Mouse (Mus musculus) embryonic facial prominence, embryonic 11.5 days (tissue): ENCODE results near the gene Psmd4. TPM values are rescaled to one million over a fixed set of nuclear protein-coding genes. Genes with fewer than 3 reads are reported as not detected.
A peak's percentile ranks its signal among the peaks of the same experiment; 100 is the strongest.
"Not testable (repeated sequence)": the region's sequence is repeated elsewhere in the genome, so short reads cannot be mapped to it uniquely, and the experiment has no call there.

ENCODE experiments used
- ATAC-seq: fragments of 200-750 bp; cut with Nextera tagmentation; replicated peaks from 2 replicates; pipeline ENCODE4 v1.8.0; 2017; ENCODE audit warnings: low read depth; ENCODE audit not compliant: insufficient number of reproducible peaks, low FRiP score, low TSS enrichment
- DNase-seq: peaks from one replicate; pipeline ENCODE4 v3.0.0-alpha.2; 2015; ENCODE audit warnings: low spot score
- H3K27ac ChIP-seq: fragments of 300-500 bp; sonication (generic); replicated peaks from 2 replicates; pipeline ENCODE4 v1.5.1; 2014; ENCODE audit warnings: mild to moderate bottlenecking, low read depth, low read length, control low read depth
- H3K27me3 ChIP-seq: fragments of 300-500 bp; sonication (generic); 2 replicates; pipeline ENCODE4 v1.6.1; 2014; ENCODE audit warnings: mild to moderate bottlenecking, low read length, moderate library complexity, mixed read lengths; ENCODE audit not compliant: control insufficient read depth, insufficient read depth
- H3K36me3 ChIP-seq: fragments of 300-500 bp; sonication (generic); replicated peaks from 2 replicates; pipeline ENCODE4 v1.6.1; 2014; ENCODE audit warnings: low read depth, mild to moderate bottlenecking, low read length, moderate library complexity, mixed read lengths; ENCODE audit not compliant: control insufficient read depth, insufficient read depth
- H3K4me1 ChIP-seq: fragments of 300-500 bp; sonication (generic); 2 replicates; pipeline ENCODE4 v1.6.1; 2014; ENCODE audit warnings: low read length, mixed read lengths; ENCODE audit not compliant: control insufficient read depth, insufficient read depth
- H3K4me2 ChIP-seq: fragments of 300-500 bp; sonication (generic); 2 replicates; pipeline ENCODE4 v1.6.1; 2014; ENCODE audit warnings: low read depth, mild to moderate bottlenecking, control low read depth, low read length, moderate library complexity
- H3K4me3 ChIP-seq: fragments of 300-500 bp; sonication (generic); 2 replicates; pipeline ENCODE4 v1.5.1; 2014; ENCODE audit warnings: low read depth, low read length, control low read depth
- H3K9ac ChIP-seq: fragments of 300-500 bp; sonication (generic); replicated peaks from 2 replicates; pipeline ENCODE4 v1.6.1; 2014; ENCODE audit warnings: mild to moderate bottlenecking, control low read depth, low read length
- H3K9me3 ChIP-seq: fragments of 300-500 bp; sonication (generic); replicated peaks from 2 replicates; pipeline ENCODE4 v1.6.1; 2016; ENCODE audit warnings: mild to moderate bottlenecking, low read length, inconsistent platforms, mixed read lengths; ENCODE audit not compliant: control insufficient read depth
- WGBS: fragments of 180-500 bp; shearing (Covaris S2); extraction: QIAGEN DNeasy Blood & Tissue Kit; methylation state at CpG from one replicate; pipeline ENCODE4 v1.1.7; 2014; 5-methylcytosine and 5-hydroxymethylcytosine counted together
- polyA plus RNA-seq: library from polyadenylated mRNA; unstranded; fragments of >200 nt; fragmentation: Nextera tagmentation; extraction: Ambion mirVana; gene quantifications from 2 replicates; pipeline ENCODE4 v1.2.1, GENCODE M21; 2014

Psmd4 gene
- polyA plus RNA-seq, 1 experiment from 2014 or later, result 311 TPM

GRCm38 (mm10) chr3:95041625-95042024 lies 789 bp downstream of the Psmd4 start:
- H3K4me2 ChIP-seq, result peak overlapping the region; percentile 43
- no peak overlapping the region for H3K27ac ChIP-seq
- no peak for ATAC-seq
- 18% methylated on average over 3 of the region's 3 CpGs for WGBS
- H3K4me1 ChIP-seq, result no peaks in the 10 kb centered on the region
- DNase-seq, result no peak
- peak overlapping the region; percentile 63 for H3K4me3 ChIP-seq
- no peaks in the 10 kb centered on the region for H3K36me3 ChIP-seq
- H3K9me3 ChIP-seq, result no peaks in the 10 kb centered on the region
- H3K27me3 ChIP-seq, result no peaks in the 10 kb centered on the region
- H3K9ac ChIP-seq, result peak overlapping the region; percentile 65

GRCm38 (mm10) chr3:95029953-95030352 lies 12.5 kb downstream of the Psmd4 start:
- Histone ChIP-seq H3K9ac (no peak overlapping the region), H3K4me2 (no peak overlapping the region), H3K4me3 (no peak overlapping the region), H3K9me3 (no peaks in the 10 kb centered on the region), H3K4me1 (no peaks in the 10 kb centered on the region), H3K27ac (no peak overlapping the region), H3K27me3 (no peaks in the 10 kb centered on the region), H3K36me3 (peaks cover 10% of the 10 kb centered on the region)
- 71% methylated on average over 3 of the region's 3 CpGs for WGBS
- DNase-seq (no peak), ATAC-seq (no peak)

- not testable (repeated sequence) for H3K27ac ChIP-seq, H3K36me3 ChIP-seq, H3K4me3 ChIP-seq, ATAC-seq, H3K4me1 ChIP-seq, H3K9ac ChIP-seq, DNase-seq, H3K4me2 ChIP-seq, H3K9me3 ChIP-seq, H3K27me3 ChIP-seq
- WGBS, result 78% methylated on average over 3 of the region's 3 CpGs
These were observed 13.1 kb downstream of the Psmd4 start for GRCm38 (mm10) chr3:95029291-95029827.

- no peak for ATAC-seq
- no peak overlapping the region for H3K4me3 ChIP-seq
- DNase-seq, result no peak
- no peak overlapping the region for H3K4me2 ChIP-seq
- H3K9ac ChIP-seq, result no peak overlapping the region
- peaks cover 5% of the 10 kb centered on the region for H3K36me3 ChIP-seq
- H3K4me1 ChIP-seq, result no peaks in the 10 kb centered on the region
- no peak overlapping the region for H3K27ac ChIP-seq
- H3K9me3 ChIP-seq, result no peaks in the 10 kb centered on the region
- H3K27me3 ChIP-seq, result no peaks in the 10 kb centered on the region
- 89% methylated on average over 3 of the region's 3 CpGs for WGBS
These were observed 13.8 kb downstream of the Psmd4 start for GRCm38 (mm10) chr3:95028603-95029002.

GRCm38 (mm10) chr3:95027701-95028100 lies 14.7 kb downstream of the Psmd4 start:
- ATAC-seq (no peak), DNase-seq (no peak)
- H3K4me2 ChIP-seq, result no peak overlapping the region
- no peak overlapping the region for H3K4me3 ChIP-seq
- no peaks in the 10 kb centered on the region for H3K4me1 ChIP-seq
- no peaks in the 10 kb centered on the region for H3K9me3 ChIP-seq
- H3K36me3 ChIP-seq, result peaks cover 3% of the 10 kb centered on the region
- no peak overlapping the region for H3K27ac ChIP-seq
- H3K9ac ChIP-seq, result no peak overlapping the region
- H3K27me3 ChIP-seq, result no peaks in the 10 kb centered on the region
- 70% methylated on average over 5 of the region's 5 CpGs for WGBS

- H3K27ac ChIP-seq, result no peak overlapping the region
- no peak overlapping the region for H3K4me3 ChIP-seq
- H3K4me2 ChIP-seq, result no peak overlapping the region
- DNase-seq, result no peak
- H3K27me3 ChIP-seq, result no peaks in the 10 kb centered on the region
- no peaks in the 10 kb centered on the region for H3K9me3 ChIP-seq
- WGBS, result 68% methylated on average over 5 of the region's 5 CpGs
- ATAC-seq, result no peak
- H3K9ac ChIP-seq, result no peak overlapping the region
- H3K36me3 ChIP-seq, result no peaks in the 10 kb centered on the region; the same call in 1 of the 2 replicates
- no peaks in the 10 kb centered on the region for H3K4me1 ChIP-seq
These were observed 15.3 kb downstream of the Psmd4 start for GRCm38 (mm10) chr3:95027057-95027645.

GRCm38 (mm10) chr3:95025202-95025601 lies 17.2 kb downstream of the Psmd4 start:
- DNase-seq (no peak), ATAC-seq (no peak)
- no peaks in the 10 kb centered on the region for H3K36me3 ChIP-seq
- no peak overlapping the region for H3K27ac ChIP-seq
- 69% methylated on average over 5 of the region's 5 CpGs for WGBS
- no peaks in the 10 kb centered on the region for H3K27me3 ChIP-seq
- H3K4me2 ChIP-seq, result no peak overlapping the region
- no peak overlapping the region for H3K4me3 ChIP-seq
- H3K9ac ChIP-seq, result no peak overlapping the region
- H3K9me3 ChIP-seq, result no peaks in the 10 kb centered on the region
- H3K4me1 ChIP-seq, result no peaks in the 10 kb centered on the region

GRCm38 (mm10) chr3:95024551-95024950 lies 17.9 kb downstream of the Psmd4 start:
- no peak overlapping the region for H3K4me3 ChIP-seq
- ATAC-seq, result no peak
- H3K27me3 ChIP-seq, result no peaks in the 10 kb centered on the region
- H3K27ac ChIP-seq, result no peak overlapping the region
- H3K4me1 ChIP-seq, result no peaks in the 10 kb centered on the region
- no peak for DNase-seq
- no peaks in the 10 kb centered on the region for H3K36me3 ChIP-seq
- no peak overlapping the region for H3K9ac ChIP-seq
- H3K9me3 ChIP-seq, result no peaks in the 10 kb centered on the region
- 29% methylated on average over 11 of the region's 11 CpGs for WGBS
- no peak overlapping the region for H3K4me2 ChIP-seq
